Mouse (Mus musculus) ES-E14 (cell line): ENCODE results near the gene G6pdx.

ENCODE experiments used
- MAFK ChIP-seq: IDR thresholded peaks from 2 replicates; pipeline ENCODE4 v1.6.1; 2014; ENCODE audit warnings: mild to moderate bottlenecking, low read depth, low read length, inconsistent platforms; ENCODE audit not compliant: insufficient read depth
- ZC3H11A ChIP-seq: IDR thresholded peaks from 2 replicates; pipeline ENCODE4 v1.6.1; 2012; ENCODE audit warnings: low read depth, mild to moderate bottlenecking, inconsistent platforms, low read length, borderline replicate concordance

DNA sequence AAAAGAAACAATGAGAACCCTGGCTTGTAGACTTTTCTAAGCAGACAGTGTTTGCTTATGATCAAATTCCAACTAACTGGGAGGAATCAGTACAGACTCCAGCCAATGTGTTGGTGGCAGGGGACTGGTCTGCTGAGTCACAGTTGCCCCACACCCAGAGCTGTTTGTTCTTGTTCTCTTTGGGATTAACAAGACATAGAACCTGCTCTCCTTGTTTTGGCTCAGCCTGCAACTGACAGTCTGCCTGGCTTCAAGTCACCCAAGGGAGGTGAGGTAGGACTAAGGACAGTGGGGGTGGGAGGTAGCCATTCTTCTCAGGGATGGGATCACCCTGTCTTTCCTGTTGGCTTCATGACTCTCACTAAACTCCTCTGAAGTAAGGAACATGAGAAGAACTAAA, 4.6 kb downstream of the G6pdx start:
- no peak for TF ChIP-seq ZC3H11A
- TF ChIP-seq MAFK: no peak
